Mouse (Mus musculus) left cerebral cortex, postnatal 36 days (tissue): Measurements from ENCODE around the gene Capns2. TPM values are rescaled to one million over a fixed set of nuclear protein-coding genes. Genes with fewer than 3 reads are reported as not detected.
"Not testable (repeated sequence)": the region's sequence is repeated elsewhere in the genome, so short reads cannot be mapped to it uniquely, and the experiment has no call there.

Source experiments
- DNase-seq, 2 experiments: peaks; one replicate each; pipeline ENCODE4 v3.0.0; 2021 to 2022; ENCODE audit warnings: low spot score in 2 of 2, mixed read lengths in 1 of 2
- intact Hi-C: fragments of 180-260 bp; cut with DNase I; formaldehyde crosslinking; loops from one replicate; pipeline ENCODE4 v1.15.1; 2025
- total RNA-seq, 2 experiments: library from RNA; stranded (reverse); gene quantifications; 2 replicates each; pipeline ENCODE4 v1.2.3; 2021

The Capns2 gene
- total RNA-seq = 1 to 10 TPM in 1 of 2 experiments, under 1 TPM in 1; 0.64 to 1.1 TPM

DNA sequence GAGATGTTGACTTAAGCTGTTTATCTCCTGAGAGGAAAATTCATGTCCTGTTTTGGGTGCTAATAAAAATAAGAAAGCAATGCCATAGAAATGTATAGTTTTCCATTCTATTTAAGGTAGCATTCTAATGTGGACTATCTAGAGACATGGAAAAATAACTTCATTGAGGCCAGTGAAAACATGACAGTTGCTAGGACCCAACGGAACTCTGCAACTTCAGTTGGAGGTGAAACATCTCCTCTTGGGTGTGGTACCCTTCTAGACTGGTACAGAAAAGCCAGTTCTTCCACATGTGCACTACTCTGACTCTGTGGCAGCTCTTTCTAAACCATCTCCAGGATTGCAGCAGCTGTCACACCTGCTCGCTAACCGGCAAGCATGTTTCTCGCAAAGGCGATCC, at the start of gene Capns2:
Gene Capns2 (plus strand): TSS at position 301 of the 400 bp plus-strand sequence.
- intact Hi-C loops = no loop called here

DNA sequence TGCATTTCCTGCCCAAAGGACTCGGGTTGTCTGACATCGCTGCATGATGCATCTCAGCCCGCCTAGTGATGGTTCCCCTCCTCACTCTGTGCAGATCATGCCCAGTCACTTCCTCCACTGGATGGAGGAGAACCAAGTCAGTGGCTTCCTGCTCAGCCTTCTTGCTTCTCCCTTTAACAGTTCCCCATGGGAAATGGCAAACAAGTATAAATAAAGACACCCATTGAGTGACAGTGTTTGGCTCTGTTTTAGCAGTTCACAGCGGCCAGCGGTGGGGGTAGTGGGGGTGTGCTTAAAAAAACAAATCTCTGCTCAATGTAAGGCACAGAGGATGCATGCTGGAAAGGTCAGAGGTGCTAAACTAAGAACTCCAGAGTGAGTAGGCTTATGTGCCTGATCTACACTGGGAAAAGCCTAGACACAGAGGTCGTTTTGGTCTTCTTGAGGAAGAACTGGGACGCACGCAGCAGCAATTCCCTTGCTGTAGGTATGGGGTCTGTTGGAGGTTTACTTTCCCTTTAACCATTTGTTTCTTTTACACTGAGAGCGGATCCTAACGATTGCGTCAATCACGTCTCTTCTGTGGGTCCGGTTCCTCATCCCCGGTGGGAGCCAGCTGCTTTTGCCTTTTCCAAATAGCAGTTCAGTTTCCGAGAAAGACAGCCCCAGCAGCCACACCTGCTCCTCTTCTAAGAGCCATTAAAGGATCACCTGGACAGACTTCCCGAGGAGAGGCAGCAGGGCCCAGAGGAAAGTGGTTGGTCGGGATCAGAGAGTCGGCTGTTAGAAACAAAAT, 47.8 kb upstream of the Capns2 start:
- no peak for DNase-seq
- intact Hi-C loops = no loop called here

More for the DNA sequence above, at the start of gene Capns2:
- no peak for DNase-seq

DNA sequence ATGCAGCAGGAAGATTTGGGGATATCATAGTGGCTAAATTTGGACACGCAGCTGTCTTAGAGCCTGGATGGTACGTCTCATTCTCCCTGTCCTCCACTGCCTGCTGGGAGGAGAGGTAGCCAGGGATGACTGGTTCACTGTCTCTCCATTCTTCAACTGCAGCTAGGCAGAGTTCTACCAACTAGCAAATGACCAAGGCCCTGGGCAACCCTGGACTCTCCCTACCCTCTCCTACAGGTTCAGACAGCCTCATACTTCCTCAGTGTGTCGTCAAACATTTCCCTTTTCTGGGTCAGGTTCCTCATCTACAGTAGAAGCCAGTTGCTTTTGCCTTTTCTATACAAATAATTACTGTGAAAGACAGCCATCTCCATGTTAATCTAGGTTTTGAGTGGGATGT, 46.5 kb upstream of the Capns2 start:
- DNase-seq = no peak
- intact Hi-C loops = no loop called here

DNA sequence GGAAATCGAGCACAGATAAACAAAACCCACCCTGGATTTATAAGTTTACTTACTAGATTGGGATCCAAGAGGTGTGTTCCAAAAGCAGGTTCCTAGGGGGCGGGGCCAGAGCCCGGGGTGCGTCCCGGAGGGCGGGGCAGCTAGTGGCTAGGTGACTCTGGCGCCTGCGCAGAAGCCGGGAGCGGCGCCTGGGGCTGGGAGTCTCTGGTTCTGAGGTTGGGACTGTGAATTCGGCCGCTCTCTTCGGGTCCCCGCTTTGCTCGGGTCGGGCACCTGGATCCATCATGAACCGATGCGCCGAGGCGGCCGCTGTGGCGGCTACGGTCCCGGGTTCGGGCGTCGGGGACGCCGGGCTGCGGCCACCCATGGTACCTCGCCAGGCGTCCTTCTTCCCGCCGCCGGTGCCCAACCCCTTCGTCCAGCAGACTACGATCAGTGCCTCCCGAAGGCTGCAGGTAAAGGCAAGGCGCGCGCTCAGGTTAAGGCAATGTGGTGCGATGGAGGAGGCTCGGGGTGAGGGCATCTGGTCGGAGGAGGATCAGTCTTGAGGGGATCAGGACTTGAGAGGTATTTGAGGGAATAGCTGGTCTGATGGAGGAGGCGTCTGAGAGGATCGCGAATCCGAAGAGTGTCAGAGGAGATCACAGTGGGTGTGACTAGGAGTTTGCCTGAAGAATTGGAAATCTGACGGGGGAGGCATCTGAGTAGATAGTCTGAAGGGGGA, 45.9 kb upstream of the Capns2 start, which contains the start of gene Lpcat2:
Gene Lpcat2 (plus strand): TSS at position 169 of the 724 bp plus-strand sequence.
- peak; percentile 75 to 83 for DNase-seq
- intact Hi-C loops = no loop called here

DNA sequence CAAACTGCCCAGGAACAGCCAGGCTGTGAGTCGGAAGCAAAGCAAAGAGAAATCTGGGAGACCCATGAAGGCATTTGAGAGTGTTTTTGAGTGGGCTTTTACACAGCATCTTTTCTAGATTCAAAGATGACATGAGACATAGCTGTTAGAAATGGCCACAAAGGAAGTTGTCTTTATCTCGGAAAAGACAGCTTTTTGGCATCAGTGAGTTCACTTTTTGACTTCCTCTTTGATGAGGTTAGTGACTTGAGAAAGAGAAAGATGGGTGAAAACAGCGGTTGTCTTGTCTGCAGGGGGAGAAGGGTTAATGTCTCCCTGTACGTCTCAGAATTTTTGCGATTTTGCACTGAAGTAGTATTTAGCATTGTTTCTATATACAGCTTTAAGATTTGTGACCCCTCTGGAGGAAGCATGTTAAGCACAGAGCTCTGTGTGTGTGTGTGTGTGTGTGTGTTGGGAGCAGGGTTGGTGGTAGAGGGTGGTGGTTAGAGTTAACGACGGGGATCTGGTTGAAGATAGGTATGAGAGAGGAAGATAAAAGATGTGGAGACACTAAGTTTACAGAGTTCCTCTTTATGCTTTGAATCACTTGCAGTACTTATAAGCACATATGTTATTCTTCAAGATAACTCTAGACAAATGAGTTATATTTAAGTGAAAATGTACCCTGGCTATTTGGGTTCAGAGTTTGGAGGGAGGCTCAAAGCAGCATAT, 44.8 kb upstream of the Capns2 start:
- intact Hi-C loops = no loop called here
- no peak for DNase-seq

DNA sequence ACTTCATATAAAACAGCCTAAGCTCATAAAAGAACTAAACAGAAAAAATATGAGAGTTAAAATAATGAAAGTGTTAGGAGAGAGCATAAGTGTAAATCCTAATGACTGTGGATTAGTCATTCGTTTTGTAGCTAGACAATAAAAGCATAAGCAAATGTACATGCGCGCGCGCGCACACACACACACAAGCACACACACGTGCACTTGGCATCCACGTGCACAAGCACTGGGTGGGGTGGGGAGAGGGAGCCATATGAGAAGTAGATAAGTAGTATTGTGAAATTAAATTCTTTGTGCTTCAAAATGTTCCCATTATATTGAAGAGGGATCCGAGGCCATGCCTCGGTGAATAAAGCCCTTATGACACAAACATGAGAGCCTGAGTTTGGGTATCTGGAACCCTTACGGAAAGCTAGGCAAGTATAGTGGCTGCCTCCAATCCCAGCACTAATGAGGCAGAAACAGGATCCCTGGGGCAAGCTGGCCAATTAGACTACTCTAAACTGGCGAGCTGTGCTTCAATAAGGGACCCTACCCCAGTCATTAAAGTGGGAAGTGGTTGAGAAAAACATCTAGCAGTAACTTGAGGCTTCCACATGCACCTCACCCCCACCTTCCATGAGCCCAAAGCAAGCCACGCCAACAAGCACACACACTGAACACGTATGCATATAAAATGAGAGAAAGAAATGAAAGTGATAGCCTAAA, 42.6 kb upstream of the Capns2 start:
- intact Hi-C loops = no loop called here
- no peak for DNase-seq

DNA sequence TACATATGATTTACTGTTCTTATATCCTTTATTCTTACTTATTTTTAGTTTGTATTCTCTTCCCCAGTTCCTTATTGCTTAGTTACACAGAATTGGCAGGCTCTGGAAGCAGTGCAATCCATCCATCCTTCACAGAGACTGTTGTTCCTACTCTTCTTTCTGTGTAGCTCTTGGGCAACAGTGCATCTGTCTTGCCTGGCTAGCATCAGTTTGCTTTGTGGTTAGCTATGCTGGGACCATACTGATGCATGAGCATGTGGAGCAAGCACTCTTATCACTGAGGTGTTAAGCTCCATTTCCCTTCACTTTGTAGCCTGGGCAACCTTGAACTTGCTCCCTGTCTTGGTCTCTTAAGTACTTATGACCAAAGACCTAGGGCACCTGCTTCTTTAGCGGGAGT, 39.2 kb upstream of the Capns2 start:
- DNase-seq = no peak
- intact Hi-C loops = no loop called here

DNA sequence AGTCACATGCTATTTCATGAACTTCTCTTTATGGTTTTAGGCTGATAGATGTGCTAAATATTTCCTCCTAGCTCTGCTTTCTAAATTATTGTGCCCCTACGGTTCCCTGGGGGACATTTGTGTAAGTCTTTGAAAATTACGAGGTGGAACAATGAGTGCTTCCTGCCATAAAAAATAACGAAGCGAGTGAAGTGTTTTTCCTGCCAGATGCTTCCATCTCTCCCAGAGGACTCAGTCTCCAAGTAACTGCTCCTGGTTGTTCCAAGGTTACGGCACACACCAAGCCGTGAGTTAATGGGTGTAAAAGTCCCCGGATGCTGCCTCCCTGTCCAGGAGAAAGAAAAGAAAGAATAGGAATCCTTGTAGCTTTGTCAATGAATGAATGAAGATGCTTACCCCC, 30.9 kb upstream of the Capns2 start:
- intact Hi-C loops = no loop called here
- DNase-seq = no peak

DNA sequence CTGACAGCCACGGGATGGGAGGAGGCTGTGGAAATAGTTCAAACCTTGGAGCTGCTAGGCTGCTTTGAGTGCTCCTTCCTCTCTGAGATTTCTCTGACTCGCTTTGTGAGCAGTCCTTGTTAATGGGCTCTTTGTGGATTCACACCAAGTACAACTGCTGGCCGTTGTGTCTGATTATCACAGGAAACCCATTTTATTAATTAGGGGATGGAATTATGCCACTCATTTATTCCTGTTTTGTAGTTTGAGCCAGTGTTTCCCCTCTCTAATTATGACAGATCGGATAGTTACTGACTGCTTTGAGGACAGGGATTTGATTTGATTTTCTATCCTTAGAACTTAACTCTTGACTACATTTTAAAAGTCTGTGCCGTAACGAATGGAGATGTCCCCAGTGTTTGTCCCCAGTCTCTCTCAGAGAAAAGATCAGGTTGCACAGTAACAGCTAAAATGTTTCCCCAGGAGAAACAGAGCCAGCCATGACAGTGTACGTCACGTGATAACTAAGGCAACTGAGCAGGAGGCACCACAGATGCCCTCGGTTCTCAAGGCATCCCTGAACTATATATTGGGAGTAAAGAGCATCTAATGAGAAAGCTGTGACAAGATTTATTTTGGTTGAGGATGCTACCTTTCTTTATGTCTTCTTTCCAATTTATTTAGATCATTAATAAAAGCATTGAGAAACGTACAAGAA, 29.0 kb upstream of the Capns2 start:
- intact Hi-C loops = no loop called here
- no peak for DNase-seq

DNA sequence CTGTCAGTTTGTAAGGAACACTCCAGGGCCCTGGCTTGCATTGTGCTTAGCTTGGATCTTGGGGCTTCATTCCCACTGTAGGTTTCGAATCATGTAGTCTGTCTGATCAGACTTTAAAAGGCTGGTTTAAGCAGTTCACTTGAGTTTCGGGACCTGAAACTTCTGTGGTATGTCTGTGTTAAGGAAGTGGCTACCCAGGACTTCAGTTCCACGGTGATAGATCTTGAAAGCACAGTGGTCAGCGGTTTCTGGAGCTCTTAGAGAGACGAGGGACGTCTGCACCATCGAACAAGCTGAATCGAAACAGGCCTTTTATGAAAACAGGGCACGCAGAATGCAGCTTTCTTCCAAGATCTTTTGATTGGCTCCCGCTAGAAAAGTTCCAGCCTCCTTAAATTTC, 25.4 kb upstream of the Capns2 start:
- intact Hi-C loops = no loop called here

DNA sequence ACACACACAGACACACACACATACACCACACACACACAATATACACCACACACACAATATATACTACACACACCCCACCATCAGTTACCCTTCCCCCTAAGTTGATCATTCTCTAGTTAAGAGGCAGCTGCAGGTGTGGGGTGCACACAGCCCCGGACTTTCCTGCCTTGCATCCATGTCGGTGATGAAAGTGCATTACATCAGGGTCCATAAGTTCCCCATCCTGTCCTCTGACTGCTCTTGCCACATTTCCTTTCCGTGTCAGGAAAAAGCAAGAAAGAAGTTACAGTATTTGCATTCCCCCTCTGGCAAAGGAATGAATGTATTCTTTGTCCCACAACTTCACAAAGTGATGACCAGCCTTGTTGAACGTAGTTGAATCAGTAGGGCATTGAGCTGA, 20.0 kb upstream of the Capns2 start:
- intact Hi-C loops = loop anchor here (5.0 kb wide), 1 partner anchor 116 kb away; no protein-coding TSS in a partner anchor
- no peak for DNase-seq

More for the DNA sequence above, 25.4 kb upstream of the Capns2 start:
- no peak for DNase-seq

DNA sequence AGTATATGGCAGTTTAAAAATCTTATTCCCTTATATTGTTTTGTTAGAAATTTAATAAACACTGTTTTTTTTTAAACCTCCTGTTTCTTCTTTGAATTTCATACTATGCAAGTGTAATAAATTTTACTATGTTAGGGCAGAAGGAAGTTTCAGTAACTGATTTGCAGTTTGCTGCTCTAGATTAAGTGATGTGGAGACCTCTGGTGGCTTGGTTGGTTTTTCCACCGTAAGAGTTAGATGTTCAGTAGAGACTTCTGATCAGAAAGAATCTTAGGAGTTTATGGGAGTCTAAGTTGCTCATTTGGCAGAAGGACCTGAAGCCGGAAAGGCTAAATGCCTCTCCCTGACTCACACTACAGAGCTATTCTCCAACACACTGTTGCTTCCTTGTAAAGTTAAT, 17.4 kb upstream of the Capns2 start:
- intact Hi-C loops = loop anchor here (1.0 to 5.0 kb wide), 2 partner anchors 65 to 114 kb away; no protein-coding TSS in a partner anchor
- no peak for DNase-seq

DNA sequence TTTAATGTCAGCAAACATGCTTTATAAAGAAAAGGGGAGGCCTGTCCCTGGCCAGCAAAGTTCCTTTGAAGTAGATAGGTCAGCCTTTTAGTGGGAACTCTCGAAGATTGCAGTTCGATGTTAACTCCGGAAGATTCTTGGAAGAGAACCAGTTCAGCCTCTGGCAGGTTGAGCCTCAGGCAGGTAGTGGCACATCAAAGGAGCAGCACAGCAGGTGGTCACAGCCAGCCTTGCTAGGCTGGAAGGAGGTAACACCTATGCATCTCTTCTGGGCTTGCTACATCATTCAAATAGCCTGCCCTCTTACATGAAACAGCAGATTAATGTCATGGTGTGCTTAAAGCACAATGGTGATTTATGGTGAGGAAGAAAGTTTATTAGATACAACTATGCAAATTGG, 9.0 kb upstream of the Capns2 start:
- intact Hi-C loops, DNase-seq: not testable (repeated sequence)

DNA sequence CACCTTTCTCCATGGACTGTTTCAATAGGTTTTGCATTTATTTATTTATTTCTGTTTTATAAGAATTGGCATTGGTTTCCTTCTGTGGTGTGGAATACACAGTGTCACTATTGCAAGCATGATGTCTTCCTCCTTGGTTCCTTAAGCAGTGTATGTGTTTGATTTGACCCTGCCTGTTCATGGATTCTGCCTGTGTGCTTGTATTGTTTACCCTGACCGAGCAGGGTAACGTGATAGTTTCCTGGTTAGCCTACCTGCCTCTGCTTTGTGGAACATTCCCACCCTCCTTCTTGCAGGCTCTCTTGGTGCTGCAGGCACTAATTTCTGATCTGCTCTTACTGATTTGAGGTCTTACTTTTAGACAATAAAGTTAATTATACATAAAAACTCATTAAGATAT, 7.3 kb upstream of the Capns2 start:
- no peak for DNase-seq
- intact Hi-C loops = no loop called here

DNA sequence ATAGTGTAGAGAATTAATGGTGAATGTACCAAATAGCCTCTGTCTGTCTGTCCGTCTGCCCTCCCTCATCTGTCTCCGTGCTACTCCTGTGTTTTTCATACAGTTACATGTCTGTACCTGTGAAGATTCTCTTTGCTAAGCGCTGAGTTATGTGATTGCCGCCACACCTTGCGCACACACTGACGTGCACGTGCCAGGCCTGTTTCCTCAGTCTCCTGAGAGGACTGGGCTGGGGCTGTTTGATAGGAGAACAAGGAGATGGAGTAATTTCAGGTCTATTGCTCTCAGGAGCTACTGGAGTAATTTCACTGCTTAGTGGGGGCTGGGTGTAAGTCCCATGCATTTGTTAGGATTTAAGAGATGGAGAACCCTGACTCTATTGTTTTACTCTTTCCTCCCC, 6.2 kb upstream of the Capns2 start:
- intact Hi-C loops = no loop called here

DNA sequence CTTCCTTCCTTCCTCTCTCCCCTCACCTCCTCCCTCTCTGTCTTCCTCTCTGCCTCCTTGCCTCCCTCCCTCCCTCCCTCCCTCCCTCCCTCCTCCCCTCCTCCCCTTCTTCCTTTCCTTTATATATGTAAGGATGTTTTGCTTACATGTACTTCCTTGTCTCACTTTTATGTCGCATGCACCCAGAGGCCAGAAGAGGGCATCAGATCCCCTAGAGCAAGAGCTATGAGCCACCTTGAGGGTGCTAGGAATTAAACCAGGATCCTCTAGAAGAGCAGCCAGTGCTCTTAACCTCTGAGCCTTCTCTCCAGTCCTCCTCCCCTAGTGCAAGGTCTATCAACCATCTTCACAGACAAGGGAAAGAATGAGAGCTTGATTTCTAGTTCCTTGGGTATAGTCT, 5.2 kb upstream of the Capns2 start:
- intact Hi-C loops = no loop called here
- no peak for DNase-seq

More for the DNA sequence above, 6.2 kb upstream of the Capns2 start:
- DNase-seq = no peak

DNA sequence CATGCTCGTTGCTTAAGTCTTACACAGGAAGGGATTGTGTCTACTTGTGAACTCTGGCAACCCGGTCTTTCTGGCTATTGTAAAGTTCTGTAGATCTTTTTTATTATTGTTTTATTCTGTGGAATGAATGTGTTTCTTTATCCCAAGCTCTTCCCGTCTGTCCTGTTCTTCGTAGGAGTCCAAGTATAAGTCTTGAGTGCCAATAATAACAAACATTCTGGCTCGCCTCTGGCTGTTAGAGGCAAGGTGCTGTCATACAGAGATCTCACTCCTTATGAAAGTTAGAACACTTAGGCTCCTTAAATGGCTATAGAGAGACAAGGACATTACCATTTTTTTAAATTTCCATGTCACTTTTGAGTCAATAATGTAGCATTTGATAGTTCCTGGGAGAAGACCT, 4.6 kb upstream of the Capns2 start:
- no peak for DNase-seq
- intact Hi-C loops = no loop called here

DNA sequence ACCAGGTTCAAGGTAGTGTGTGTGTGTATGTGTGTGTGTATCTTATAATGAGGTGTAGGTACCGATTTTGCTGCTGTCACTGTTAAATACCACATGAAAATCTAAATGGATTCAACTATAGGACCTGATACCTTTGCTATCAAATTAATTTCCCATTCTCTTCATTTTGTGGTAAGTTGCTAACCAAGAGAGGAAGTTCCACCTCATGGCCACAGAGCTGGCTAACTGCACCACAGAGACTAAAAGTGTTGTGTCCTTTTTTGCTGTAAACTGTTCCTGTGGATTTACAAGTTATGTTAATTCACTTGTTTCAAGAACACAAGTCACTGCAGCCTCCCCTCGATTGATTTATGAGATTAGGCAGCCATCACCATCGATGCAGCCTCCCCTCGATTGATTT, 3.4 kb upstream of the Capns2 start:
- no peak for DNase-seq
- intact Hi-C loops = no loop called here

DNA sequence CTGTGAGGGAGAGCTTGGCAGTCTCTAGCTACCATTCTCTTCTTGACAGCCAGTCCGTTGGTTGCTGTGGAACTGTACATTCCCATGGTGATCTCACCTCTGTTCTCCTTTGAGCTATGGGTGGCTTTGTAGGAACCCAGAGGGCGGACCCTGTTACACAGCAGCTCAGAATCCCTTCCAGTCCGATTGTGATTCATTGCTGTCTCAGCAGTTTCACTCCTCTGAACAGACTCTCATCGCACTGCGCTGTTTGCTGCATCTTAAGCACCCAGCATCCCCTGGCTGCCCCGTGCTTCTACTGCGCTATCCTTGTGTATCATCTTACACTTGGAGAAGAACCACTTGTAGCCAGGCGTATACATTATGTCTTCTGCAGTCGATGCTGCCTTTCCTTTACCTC, 1.6 kb upstream of the Capns2 start:
- intact Hi-C loops = no loop called here
- no peak for DNase-seq
